Mouse (Mus musculus): ENCODE measurements around the gene Eftud2.
A peak's percentile ranks its signal among the peaks of the same experiment; 100 is the strongest.

The Eftud2 gene

GRCm38 (mm10) chr11:102879558-102879957 lies 1.2 kb downstream of the Eftud2 start:
- no peak for DNase-seq (ENCODE audit: low spot score in 2 of 2)

GRCm38 (mm10) chr11:102874801-102875334 lies 5.9 kb downstream of the Eftud2 start:
- no peak for DNase-seq (ENCODE audit: low spot score in 2 of 2)

GRCm38 (mm10) chr11:102864272-102864671 lies 16.5 kb downstream of the Eftud2 start:
- peak; percentile 24 to 26 for DNase-seq (ENCODE audit: low spot score in 2 of 2)

- DNase-seq (ENCODE audit: low spot score in 2 of 2) = no peak
Measured at GRCm38 (mm10) chr11:102859933-102860332, 20.9 kb downstream of the Eftud2 start.

- DNase-seq (ENCODE audit: low spot score in 2 of 2) = no peak
Measured at GRCm38 (mm10) chr11:102858951-102859350, 21.8 kb downstream of the Eftud2 start.

GRCm38 (mm10) chr11:102855941-102856340 lies 24.8 kb downstream of the Eftud2 start:
- DNase-seq (ENCODE audit: low spot score in 2 of 2) = no peak

- DNase-seq (ENCODE audit: low spot score in 2 of 2) = no peak
Measured at GRCm38 (mm10) chr11:102853760-102854159, 27.0 kb downstream of the Eftud2 start.

- DNase-seq (ENCODE audit: low spot score in 2 of 2) = peak; percentile 14 to 16
Measured at GRCm38 (mm10) chr11:102851883-102852282, 28.9 kb downstream of the Eftud2 start.

GRCm38 (mm10) chr11:102845926-102846325 lies 34.9 kb downstream of the Eftud2 start:
- DNase-seq (ENCODE audit: low spot score in 2 of 2) = no peak

- DNase-seq (ENCODE audit: low spot score in 2 of 2) = no peak
Measured at GRCm38 (mm10) chr11:102838616-102839150, 42.1 kb downstream of the Eftud2 start.

- DNase-seq (ENCODE audit: low spot score in 2 of 2) = no peak
Measured at GRCm38 (mm10) chr11:102838126-102838525, 42.7 kb downstream of the Eftud2 start.

- DNase-seq (ENCODE audit: low spot score in 2 of 2) = no peak
Measured at GRCm38 (mm10) chr11:102837385-102837784, 43.4 kb downstream of the Eftud2 start.

GRCm38 (mm10) chr11:102836146-102836545 lies 44.6 kb downstream of the Eftud2 start:
- no peak for DNase-seq (ENCODE audit: low spot score in 2 of 2)

- no peak for DNase-seq (ENCODE audit: low spot score in 2 of 2)
Measured at GRCm38 (mm10) chr11:102835549-102835948, 45.2 kb downstream of the Eftud2 start, which contains the start of gene Higd1b. Higd1b (plus strand) TSS chr11:102835849.

GRCm38 (mm10) chr11:102834219-102834618 lies 46.6 kb downstream of the Eftud2 start:
- no peak for DNase-seq (ENCODE audit: low spot score in 2 of 2)

- no peak for DNase-seq (ENCODE audit: low spot score in 2 of 2)
Measured at GRCm38 (mm10) chr11:102832700-102833297, 48.0 kb downstream of the Eftud2 start.

- no peak for DNase-seq (ENCODE audit: low spot score in 2 of 2)
Measured at GRCm38 (mm10) chr11:102830276-102830675, 50.5 kb downstream of the Eftud2 start.

- no peak for DNase-seq (ENCODE audit: low spot score in 2 of 2)
Measured at GRCm38 (mm10) chr11:102827097-102827496, 53.7 kb downstream of the Eftud2 start.

GRCm38 (mm10) chr11:102826476-102826875 lies 54.3 kb downstream of the Eftud2 start:
- DNase-seq (ENCODE audit: low spot score in 2 of 2) = no peak

- DNase-seq (ENCODE audit: low spot score in 2 of 2) = no peak
Measured at GRCm38 (mm10) chr11:102821231-102821630, 59.6 kb downstream of the Eftud2 start.

GRCm38 (mm10) chr11:102820432-102820831 lies 60.4 kb downstream of the Eftud2 start:
- DNase-seq (ENCODE audit: low spot score in 2 of 2) = no peak

- DNase-seq (ENCODE audit: low spot score in 2 of 2) = no peak
Measured at GRCm38 (mm10) chr11:102819783-102820385, 60.9 kb downstream of the Eftud2 start.
